Mouse (Mus musculus): ENCODE data around the gene Rab3ip.

- TF ChIP-seq CTCF (IDR thresholded peaks at IDR 0.05; ENCODE audit: low read depth, low read length), result no peak
- no peak for TF ChIP-seq POLR2AphosphoS5 (IDR thresholded peaks at IDR 0.05; ENCODE audit: insufficient replicate concordance, low read depth, low read length)
- no peak for TF ChIP-seq GATA1 (IDR thresholded peaks at IDR 0.05; ENCODE audit: borderline replicate concordance, low read length)
- no peak for TF ChIP-seq TAL1 (conservative IDR thresholded peaks at IDR 0.05; ENCODE audit: low read depth, low read length)
Observed at GRCm38 (mm10) chr10:116995162-116995561, 44.6 kb upstream of the Rab3ip start.
